Mouse (Mus musculus) kidney, embryonic 16.5 days (tissue): ENCODE measurements at regions not wholly inside any gene's neighbourhood (a gene's known extent, or its start where the extent isn't known, plus 50 kb on each side); places are given as distances from the start of the nearest gene placed in this dataset.

Experiments
- ATAC-seq: fragments of 200-750 bp; cut with Nextera tagmentation; 2 replicates; pipeline ENCODE4 v1.8.0; 2017; ENCODE audit warnings: moderate TSS enrichment; ENCODE audit not compliant: low FRiP score, low TSS enrichment
- H3K27ac ChIP-seq: fragments of 300-500 bp; sonication (generic); 2 replicates; pipeline ENCODE4 v1.5.1; 2014; ENCODE audit warnings: low read length
- H3K27me3 ChIP-seq: fragments of 300-500 bp; sonication (generic); 2 replicates; pipeline ENCODE4 v1.6.1; 2014; ENCODE audit warnings: low read length, control low read depth, mixed read lengths; ENCODE audit not compliant: insufficient read depth
- H3K36me3 ChIP-seq: fragments of 300-500 bp; sonication (generic); 2 replicates; pipeline ENCODE4 v1.6.1; 2014; ENCODE audit warnings: low read length, control low read depth, mixed read lengths; ENCODE audit not compliant: insufficient read depth
- H3K4me1 ChIP-seq: fragments of 300-500 bp; sonication (generic); 2 replicates; pipeline ENCODE4 v1.6.1; 2014; ENCODE audit warnings: low read length, control low read depth, mixed read lengths; ENCODE audit not compliant: insufficient read depth
- H3K4me2 ChIP-seq: fragments of 300-500 bp; sonication (generic); replicated peaks from 2 replicates; pipeline ENCODE4 v1.6.1; 2014; ENCODE audit warnings: low read depth, low read length
- H3K4me3 ChIP-seq: fragments of 300-500 bp; sonication (generic); 2 replicates; pipeline ENCODE4 v1.5.1; 2014; ENCODE audit warnings: mild to moderate bottlenecking, low read length
- H3K9ac ChIP-seq: fragments of 300-500 bp; sonication (generic); replicated peaks from 2 replicates; pipeline ENCODE4 v1.6.1; 2014; ENCODE audit warnings: low read length
- H3K9me3 ChIP-seq: fragments of 300-500 bp; sonication (generic); 2 replicates; pipeline ENCODE4 v1.6.1; 2016; ENCODE audit warnings: low read length, control low read depth
- WGBS: fragments of 180-500 bp; shearing (Covaris S2); extraction: QIAGEN DNeasy Blood & Tissue Kit; methylation state at CpG from one replicate; pipeline ENCODE4 v1.1.7; 2014; 5-methylcytosine and 5-hydroxymethylcytosine counted together

- Histone ChIP-seq H3K9ac (no peak overlapping the region), H3K27me3 (no peaks in the 10 kb centered on the region), H3K4me2 (no peak overlapping the region), H3K36me3 (no peaks in the 10 kb centered on the region), H3K27ac (no peak overlapping the region), H3K4me1 (no peaks in the 10 kb centered on the region), H3K4me3 (no peak overlapping the region), H3K9me3 (no peaks in the 10 kb centered on the region)
- 82% methylated on average over 1 of the region's 1 CpGs for WGBS
- ATAC-seq: no peak
These were observed 542.7 kb upstream of the Fbxo33 start for GRCm38 (mm10) chr12:59762260-59762659.

- Histone ChIP-seq H3K9ac (no peak overlapping the region), H3K36me3 (no peaks in the 10 kb centered on the region), H3K4me3 (no peak overlapping the region), H3K27me3 (no peaks in the 10 kb centered on the region), H3K27ac (no peak overlapping the region), H3K9me3 (no peaks in the 10 kb centered on the region), H3K4me2 (no peak overlapping the region), H3K4me1 (no peaks in the 10 kb centered on the region)
- 58% methylated on average over 2 of the region's 2 CpGs for WGBS
- ATAC-seq: peak; percentile 42; the same call in 1 of the 2 replicates
These were observed 525.2 kb upstream of the Fbxo33 start for GRCm38 (mm10) chr12:59744768-59745167.

DNA sequence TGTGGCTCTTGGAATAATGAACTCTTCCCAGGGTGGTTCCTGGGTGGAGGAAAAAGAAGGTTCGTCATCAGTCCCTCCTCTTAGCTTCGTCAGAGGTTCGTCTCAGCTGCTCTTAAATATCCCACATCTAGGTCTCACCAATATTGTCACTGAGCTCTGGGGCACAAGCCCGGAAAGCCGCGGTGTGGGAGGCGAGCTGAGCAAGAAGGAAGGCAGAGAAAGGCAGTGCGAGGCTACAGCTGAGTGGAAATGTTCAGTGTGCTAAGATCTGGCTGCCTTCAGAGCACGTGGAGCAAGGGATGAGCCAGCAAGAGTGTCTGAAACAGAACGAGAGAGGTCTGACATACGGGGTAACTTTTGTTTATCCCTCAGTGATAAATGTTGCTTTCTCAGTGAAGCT, 523.7 kb upstream of the Fbxo33 start:
- no peak overlapping the region for H3K4me3 ChIP-seq
- H3K27me3 ChIP-seq: no peaks in the 10 kb centered on the region
- H3K4me1 ChIP-seq: no peaks in the 10 kb centered on the region
- H3K4me2 ChIP-seq: no peak overlapping the region
- WGBS: 63% methylated on average over 11 of the region's 11 CpGs
- no peak overlapping the region for H3K27ac ChIP-seq
- no peak for ATAC-seq
- H3K36me3 ChIP-seq: no peaks in the 10 kb centered on the region
- no peak overlapping the region for H3K9ac ChIP-seq
- H3K9me3 ChIP-seq: no peaks in the 10 kb centered on the region

DNA sequence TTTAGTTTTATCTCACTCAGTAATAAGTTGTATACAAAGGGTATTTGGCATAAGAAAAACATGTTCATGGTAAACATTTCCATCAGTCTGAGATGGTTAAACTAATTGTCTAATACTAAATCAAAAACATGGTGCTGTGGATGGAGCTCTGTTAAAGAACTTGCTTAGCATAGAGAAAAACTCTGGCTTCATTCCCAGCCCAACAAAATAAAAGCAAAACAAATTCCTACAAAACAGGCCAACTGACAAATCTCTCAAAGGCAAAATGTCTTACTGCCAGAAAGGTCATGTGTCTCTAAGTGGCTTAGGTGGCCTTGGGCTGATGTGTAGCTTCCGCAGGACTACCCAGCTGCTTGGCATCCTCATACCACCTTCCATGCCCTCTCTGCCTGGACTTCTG, 505.4 kb upstream of the Fbxo33 start:
- Histone ChIP-seq H3K9ac (no peak overlapping the region), H3K36me3 (no peaks in the 10 kb centered on the region), H3K4me3 (no peak overlapping the region), H3K9me3 (no peaks in the 10 kb centered on the region), H3K4me1 (no peaks in the 10 kb centered on the region), H3K27ac (no peak overlapping the region), H3K4me2 (no peak overlapping the region), H3K27me3 (no peaks in the 10 kb centered on the region)
- no peak for ATAC-seq
- WGBS: 68% methylated on average over 1 of the region's 1 CpGs

DNA sequence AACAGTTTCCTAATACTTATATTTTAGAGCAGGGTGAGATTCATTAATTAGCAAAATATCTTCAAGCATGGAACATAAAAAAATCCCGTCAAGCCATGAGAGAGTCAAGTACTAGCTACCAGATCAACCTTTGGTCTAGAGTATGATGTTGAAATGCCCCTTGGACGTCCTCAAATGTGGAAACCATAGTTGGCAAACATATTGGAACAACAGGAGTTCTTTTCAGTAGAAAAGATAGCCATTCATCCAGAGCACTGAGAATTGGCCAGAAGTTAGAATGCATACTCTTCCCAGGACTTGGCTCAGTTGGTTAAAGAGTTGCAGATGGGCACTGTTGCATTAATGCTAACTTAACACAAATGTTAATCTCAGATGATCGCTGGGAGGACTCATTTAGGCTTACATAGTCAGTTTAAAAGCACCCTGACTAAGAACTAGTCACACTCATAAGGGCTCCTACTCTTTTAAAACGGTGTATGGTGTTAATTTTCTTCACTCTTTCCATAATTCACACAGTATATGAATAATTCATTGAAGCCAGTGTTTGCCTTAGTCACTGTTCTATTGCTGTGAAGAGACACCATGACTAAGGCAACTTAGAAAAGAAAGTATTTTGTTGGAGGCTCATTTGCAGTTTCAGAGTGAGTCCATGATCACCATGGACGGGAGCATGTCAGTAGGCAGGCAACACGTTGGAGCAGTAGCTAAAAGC, 503.1 kb upstream of the Fbxo33 start:
- H3K9ac ChIP-seq: no peak overlapping the region
- H3K27ac ChIP-seq: no peak overlapping the region
- H3K4me1 ChIP-seq: no peaks in the 10 kb centered on the region
- no peaks in the 10 kb centered on the region for H3K27me3 ChIP-seq
- no peaks in the 10 kb centered on the region for H3K9me3 ChIP-seq
- no peak overlapping the region for H3K4me3 ChIP-seq
- ATAC-seq: no peak
- WGBS: 86% methylated on average over 6 of the region's 6 CpGs
- H3K36me3 ChIP-seq: no peaks in the 10 kb centered on the region
- no peak overlapping the region for H3K4me2 ChIP-seq

GRCm38 (mm10) chr12:59713216-59713615, 493.7 kb upstream of the Fbxo33 start:
- H3K36me3 ChIP-seq: no peaks in the 10 kb centered on the region
- no peaks in the 10 kb centered on the region for H3K27me3 ChIP-seq
- H3K27ac ChIP-seq: no peak overlapping the region
- H3K4me1 ChIP-seq: no peaks in the 10 kb centered on the region
- no peaks in the 10 kb centered on the region for H3K9me3 ChIP-seq
- H3K4me3 ChIP-seq: no peak overlapping the region
- H3K9ac ChIP-seq: no peak overlapping the region
- WGBS: 66% methylated on average over 3 of the region's 3 CpGs
- no peak overlapping the region for H3K4me2 ChIP-seq
- ATAC-seq: no peak

DNA sequence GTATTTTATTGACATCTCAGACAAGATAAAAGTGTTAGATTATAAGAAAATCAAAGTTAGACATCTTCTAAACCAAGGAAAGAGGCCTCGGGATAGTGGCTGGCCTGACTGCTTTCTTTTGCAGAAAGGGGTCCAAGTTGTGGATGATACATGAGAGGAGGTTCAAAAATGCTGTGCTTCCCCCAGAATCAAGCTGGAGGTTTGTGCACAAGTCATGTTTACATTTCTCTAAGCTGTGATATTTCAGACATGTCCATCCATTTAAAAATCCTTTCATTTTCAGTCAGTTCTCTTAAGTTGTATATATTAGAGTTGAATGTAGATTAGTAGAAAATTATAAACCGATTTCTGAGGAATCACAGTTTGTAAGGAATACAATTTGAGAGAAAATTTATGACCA, 463.7 kb upstream of the Fbxo33 start:
- no peak for ATAC-seq
- Histone ChIP-seq H3K9me3 (no peaks in the 10 kb centered on the region), H3K4me1 (no peaks in the 10 kb centered on the region), H3K27me3 (no peaks in the 10 kb centered on the region), H3K36me3 (no peaks in the 10 kb centered on the region), H3K27ac (no peak overlapping the region), H3K4me3 (no peak overlapping the region), H3K9ac (no peak overlapping the region), H3K4me2 (no peak overlapping the region)
- 68% methylated on average over 2 of the region's 2 CpGs for WGBS

DNA sequence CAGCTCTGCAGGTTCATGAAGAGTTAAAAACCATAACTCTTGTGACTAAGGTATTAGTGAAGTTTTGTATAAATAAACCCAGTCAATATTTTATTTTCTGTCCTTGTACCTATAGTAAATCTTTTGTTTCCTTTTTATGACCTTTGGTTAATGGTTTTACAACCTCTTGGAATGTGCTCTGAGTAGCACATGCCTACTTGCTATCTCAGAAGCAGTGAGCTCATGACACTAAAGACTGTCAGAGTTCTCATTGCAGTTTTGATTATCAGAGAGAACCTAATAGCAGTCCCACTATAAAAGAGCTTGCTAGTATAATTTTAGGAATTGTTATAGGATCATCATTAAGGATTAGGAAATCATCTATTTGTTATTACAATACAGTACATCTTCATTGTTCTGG, 443.6 kb upstream of the Fbxo33 start:
- H3K9ac ChIP-seq: no peak overlapping the region
- no peaks in the 10 kb centered on the region for H3K4me1 ChIP-seq
- H3K27ac ChIP-seq: no peak overlapping the region
- H3K4me2 ChIP-seq: no peak overlapping the region
- no peaks in the 10 kb centered on the region for H3K9me3 ChIP-seq
- no peak overlapping the region for H3K4me3 ChIP-seq
- no peaks in the 10 kb centered on the region for H3K27me3 ChIP-seq
- no peaks in the 10 kb centered on the region for H3K36me3 ChIP-seq
- ATAC-seq: no peak

- ATAC-seq: no peak
- no peaks in the 10 kb centered on the region for H3K4me1 ChIP-seq
- H3K4me3 ChIP-seq: no peak overlapping the region
- H3K27ac ChIP-seq: no peak overlapping the region
- H3K9me3 ChIP-seq: no peaks in the 10 kb centered on the region
- no peaks in the 10 kb centered on the region for H3K27me3 ChIP-seq
- WGBS: 77% methylated on average over 1 of the region's 1 CpGs
- H3K4me2 ChIP-seq: no peak overlapping the region
- no peak overlapping the region for H3K9ac ChIP-seq
- H3K36me3 ChIP-seq: no peaks in the 10 kb centered on the region
These were observed 411.2 kb upstream of the Fbxo33 start for GRCm38 (mm10) chr12:59630678-59631077.

GRCm38 (mm10) chr12:59623147-59623546, 403.6 kb upstream of the Fbxo33 start:
- H3K9me3 ChIP-seq: no peaks in the 10 kb centered on the region
- no peak overlapping the region for H3K4me2 ChIP-seq
- no peaks in the 10 kb centered on the region for H3K27me3 ChIP-seq
- H3K36me3 ChIP-seq: no peaks in the 10 kb centered on the region
- no peak for ATAC-seq
- 76% methylated on average over 3 of the region's 3 CpGs for WGBS
- H3K9ac ChIP-seq: no peak overlapping the region
- no peak overlapping the region for H3K27ac ChIP-seq
- H3K4me3 ChIP-seq: no peak overlapping the region
- H3K4me1 ChIP-seq: no peaks in the 10 kb centered on the region
